Mouse (Mus musculus) telencephalon, adult 2 months (tissue): ENCODE results near the gene Psmb9.
"Not testable (repeated sequence)": the region's sequence is repeated elsewhere in the genome, so short reads cannot be mapped to it uniquely, and the experiment has no call there.

Source experiments
- DNase-seq: peaks from one replicate; pipeline ENCODE4 v3.0.0-alpha.2; 2011; ENCODE audit warnings: low read depth, low spot score

Gene Psmb9

DNA sequence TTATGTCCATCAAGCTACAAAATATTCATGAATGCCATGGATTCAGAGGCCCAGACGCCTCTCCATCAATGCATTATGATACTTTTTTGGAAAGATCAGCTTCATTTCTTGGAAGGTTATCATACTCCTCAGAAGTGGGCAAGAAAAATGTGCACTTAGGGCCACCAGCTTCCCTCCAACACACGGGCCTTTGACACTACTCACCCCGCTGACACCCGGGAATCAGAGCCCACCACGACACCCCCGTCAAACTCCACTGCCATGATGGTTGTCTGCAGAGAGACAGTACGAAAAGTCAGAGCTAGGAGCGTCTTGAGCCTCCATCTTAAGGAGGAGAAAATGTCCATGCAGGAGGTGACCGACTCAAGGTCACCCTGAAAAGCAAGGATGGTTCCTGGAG, 2.0 kb downstream of the Psmb9 start:
- DNase-seq: no peak

DNA sequence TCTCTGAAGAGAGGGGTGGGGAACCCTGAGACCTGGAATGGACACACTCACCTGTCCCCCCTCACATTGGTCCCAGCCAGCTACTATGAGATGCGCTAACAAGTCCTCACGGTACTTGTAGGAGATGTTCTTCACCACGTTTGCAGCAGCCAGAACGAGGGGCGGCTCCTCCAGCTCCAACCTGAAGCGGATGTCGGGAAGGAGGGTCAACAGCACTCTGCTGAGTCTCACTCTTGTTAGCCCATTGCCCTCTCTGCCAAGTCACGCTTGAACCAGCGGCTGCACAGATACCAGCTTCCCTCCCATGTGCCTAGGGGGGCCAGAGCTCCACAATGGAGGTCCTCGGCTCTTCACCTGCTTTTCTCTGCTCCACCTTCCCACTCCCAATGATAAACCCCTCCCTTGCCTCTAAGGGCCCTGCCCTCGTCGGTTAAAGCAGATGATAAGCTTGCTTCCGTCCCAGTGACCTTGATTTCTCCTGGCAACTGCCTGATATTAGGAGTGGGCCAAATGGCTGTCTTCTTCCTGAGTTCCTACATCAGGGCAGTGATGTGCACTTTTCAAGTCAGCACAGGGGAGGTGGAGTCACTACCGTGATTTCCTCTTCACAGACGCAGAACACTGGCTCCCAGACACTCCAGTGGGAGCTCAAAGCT, 3.9 kb downstream of the Psmb9 start:
- no peak for DNase-seq

DNA sequence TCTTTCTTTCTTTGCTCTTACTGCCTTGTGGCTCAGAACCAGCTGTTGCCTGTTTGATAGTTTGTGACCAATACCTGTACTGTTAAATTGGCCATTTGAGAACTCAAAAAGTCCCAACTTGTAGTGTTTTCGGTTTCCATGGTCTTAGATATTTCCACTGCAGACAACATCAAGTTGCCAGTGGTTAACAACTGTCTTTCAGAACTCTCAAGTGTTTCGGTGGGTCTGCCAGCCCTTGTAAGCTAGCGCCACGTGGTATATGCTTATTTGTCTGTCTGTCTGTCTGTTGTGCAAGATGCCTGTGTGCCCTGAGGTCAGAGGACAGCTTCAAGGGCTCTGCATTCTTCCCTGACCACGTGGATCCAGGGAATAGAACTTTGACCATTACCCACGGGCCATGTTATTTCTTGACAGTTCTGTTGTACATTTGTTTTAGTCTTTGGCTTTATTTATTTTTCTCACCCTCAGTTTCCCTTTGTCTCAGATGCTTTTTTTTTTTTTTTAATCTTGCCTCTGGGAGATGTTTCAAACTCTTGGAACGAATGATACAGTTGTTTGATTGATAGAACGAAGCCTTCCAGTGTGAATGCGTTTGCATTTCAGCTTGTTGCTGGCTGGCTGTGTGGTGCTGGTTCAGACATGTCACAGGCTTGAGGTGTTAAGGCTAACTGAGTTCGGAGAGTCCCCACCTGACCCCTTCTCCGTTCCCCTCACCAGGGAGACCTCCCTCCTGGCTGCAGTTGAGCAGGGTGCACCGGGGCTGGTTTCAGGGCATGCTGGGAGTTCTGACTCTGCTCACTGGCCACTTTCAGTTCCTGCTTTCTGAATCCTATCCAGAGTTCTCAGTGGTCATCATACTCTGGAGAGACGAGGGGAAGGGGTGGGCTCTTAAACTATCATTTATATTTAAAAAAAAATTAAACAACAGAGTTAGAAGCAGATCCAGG, 7.4 kb downstream of the Psmb9 start:
- no peak for DNase-seq

DNA sequence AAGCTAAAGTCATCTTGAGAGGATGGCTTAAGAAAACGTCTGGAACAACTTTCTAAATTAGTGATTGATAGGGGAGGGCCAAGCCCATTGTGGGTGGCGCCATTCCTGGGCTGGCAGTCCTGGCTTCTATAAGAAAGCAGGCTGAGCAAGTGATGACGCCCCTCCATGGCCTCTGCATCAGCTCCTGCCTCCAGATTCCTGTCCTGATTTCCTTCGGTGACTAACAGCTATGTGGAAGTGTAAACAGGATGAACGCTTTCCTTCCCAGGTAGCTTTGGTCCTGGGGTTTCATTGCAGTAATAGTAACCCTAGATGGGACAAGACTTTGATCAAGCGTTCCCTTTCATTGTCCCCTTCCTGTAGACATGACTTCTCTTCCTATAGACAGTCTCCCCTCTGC, 8.5 kb downstream of the Psmb9 start:
- DNase-seq: no peak

DNA sequence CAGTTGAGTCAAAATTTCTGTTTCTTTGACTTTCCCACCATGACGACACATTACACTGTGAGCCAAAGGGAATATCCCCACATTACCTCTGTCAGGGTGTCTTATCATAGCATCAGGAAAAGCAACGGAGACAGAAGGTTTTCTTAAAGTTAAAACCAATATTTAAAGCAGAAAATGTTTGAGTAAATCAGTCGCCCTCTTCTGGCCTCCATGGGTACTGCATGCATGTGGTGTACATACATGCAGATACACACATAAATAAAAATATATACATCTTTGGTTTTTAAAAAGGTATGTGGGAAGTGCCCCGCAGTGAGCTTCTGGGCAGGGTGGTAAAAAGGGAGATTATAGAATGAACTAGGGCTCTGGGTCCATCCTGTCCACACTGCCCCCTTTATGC, 10.4 kb downstream of the Psmb9 start:
- no peak for DNase-seq

DNA sequence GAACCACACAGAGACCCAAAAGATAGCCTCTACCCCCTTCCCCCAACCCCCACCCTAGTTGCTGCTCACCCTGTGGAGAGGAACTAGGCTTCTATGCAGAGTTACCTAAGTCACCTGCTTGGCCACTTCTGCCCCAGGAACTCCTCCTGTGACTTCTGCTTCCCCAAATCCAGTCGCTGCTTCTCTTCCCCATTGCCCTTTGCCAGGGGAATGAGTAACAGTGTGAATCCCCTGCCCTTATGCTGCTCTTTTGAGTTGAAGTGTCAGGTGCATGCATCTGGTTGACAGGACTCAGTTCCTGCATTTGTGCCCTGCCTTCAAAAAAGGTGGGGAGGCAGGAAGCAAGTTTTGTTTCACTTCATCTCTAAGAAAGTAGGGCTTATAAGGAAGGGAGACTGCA, 13.5 kb downstream of the Psmb9 start:
- no peak for DNase-seq

DNA sequence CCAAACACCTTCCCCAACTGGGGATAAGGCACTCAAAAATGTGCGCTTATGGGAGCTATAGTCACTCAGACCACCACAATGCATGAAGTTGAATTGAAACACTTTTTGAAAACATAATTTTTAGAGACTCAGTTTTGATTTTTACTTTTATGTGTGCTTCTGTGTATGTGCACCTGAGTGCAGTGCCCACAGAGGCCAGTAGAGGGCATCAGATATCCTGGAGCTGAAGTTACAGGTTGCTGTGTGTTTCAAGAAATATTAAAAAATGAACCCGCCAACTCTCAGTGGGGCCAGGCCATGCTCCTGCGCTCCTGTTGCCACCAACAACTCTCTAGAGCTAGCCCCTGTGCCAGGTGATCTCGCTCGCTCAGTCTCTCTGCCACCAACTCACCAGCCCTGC, 15.0 kb downstream of the Psmb9 start:
- DNase-seq: no peak

DNA sequence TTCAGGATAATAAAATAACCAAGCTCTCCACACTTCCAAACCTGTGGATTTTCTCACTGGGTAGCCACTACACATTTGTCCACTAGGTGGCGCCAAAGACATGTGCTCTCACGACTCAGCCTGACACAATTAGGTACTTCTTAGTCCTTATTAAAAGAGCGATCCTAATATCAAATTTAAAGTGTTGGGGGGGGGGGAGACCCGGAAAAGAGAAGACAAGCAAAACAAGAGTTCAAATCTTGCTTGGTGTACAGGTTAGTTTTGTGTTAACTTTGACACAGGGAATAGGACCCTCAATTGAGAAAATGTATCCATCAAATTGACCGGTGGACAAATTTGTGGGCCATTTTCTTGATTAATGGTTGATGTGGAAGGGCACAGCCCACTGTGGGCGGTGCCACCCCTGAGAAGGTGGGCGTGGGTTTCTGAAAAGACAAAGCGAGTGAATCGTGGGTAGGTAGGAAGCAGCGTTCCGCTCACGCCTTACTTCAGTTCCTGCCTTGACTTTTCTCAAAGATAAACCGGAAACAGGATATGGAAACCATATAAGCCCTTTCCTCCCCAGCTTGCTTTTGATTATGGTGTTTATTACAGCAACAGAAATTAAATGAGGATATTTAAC, 16.6 kb downstream of the Psmb9 start:
- peak; percentile 41 for DNase-seq

DNA sequence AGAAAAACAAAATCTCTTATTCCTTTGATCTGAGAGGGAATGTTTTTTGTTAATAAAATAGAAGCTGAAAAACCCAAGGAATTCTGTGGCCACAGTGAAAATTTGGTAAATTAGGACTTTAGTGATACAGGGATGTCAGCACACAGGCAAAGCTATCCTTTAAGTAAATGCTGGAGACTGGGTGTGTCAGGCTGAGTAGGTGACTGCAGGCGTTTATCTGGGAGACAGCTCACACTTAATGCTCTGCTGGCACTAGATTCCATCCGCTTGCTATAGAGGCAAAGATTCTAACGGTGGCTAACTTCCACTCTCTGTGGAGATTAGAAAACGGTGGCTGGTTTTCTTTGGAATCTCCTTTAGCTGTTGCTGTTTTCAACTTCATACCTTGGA, 17.1 kb downstream of the Psmb9 start:
- DNase-seq: no peak

DNA sequence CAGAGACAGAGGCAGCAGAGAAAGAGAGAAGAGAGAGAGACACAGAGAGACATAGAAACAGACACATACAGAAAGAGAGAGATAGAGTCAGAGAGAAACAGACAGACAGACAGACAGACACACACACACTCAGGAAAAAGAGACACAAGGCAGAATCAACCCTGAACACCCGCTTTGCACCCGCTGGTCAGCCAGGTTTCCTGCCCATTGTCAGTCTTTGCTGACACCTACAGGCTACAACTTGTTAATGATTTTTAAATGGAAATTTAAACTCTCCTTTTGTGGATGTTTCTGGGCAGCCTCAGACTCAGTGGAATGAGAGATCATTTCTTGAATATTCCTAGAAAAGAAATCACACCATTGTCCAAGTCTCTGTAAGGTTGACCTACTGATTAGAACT, 18.3 kb downstream of the Psmb9 start:
- peak; percentile 12 for DNase-seq

DNA sequence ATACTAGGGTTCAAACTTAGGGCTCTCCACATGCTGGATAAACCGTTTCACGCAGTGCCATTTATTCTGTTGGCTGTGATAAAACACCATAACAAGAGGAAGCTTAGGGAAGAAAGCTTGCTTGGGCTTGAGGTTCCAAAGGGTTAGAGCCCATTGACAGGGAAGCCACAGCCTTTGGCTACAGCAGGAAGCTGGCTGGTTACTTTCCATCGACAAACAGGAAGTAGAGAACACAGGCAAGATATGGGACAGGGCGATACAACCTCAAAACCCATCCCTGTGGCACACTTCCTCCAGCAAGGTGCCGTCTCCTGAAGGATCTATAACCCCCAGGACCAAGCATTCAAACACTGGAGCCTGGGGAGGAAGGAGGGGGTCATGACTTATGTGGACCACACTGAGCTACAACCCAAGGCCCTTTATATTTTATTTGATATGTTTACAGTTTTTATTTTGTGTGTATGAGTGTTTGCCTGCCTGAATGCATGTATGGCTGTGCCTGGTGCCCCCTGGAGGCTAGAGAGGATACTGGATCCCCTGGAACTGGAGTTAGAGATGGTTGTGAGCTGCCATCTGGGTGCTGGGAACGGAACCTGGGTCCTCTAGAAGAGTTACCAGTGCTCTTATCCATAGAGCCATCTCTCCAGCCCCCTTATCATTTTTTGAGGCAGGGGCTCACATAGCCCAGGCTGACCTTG, 22.4 kb downstream of the Psmb9 start:
- no peak for DNase-seq

DNA sequence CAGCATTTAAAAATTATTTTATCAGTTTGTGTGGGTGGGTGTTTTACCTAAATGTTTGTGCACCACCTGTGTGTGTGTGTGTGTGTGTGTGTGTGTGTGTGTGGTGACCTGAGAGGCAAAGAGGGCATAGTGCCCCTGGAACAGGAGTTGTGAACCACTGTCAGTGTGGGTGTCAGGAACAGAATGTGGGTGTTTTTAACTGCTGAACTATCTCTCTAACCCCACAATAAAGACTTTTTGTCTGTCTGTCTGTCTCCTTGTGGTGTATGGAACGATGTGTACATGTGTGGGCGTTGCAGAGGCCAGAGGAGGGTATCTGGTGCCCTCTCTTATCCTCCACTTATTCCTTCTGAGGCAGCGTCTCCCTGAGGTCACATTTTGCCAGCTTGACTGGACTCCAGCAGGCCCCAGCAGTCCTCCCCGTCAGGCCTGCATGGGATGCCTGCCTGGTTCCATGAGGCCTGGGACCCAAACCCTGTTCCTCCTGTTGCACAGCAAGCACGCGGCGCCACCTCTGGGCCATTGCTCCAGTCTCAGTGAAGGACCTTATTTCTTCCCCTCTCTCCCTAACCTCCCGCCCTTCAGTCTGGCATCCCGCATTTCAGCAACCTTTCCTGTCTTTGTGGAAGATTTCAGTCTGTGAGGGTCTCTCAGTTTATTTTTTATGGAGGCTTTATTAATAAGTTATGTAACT, 23.2 kb downstream of the Psmb9 start:
- DNase-seq: no peak

DNA sequence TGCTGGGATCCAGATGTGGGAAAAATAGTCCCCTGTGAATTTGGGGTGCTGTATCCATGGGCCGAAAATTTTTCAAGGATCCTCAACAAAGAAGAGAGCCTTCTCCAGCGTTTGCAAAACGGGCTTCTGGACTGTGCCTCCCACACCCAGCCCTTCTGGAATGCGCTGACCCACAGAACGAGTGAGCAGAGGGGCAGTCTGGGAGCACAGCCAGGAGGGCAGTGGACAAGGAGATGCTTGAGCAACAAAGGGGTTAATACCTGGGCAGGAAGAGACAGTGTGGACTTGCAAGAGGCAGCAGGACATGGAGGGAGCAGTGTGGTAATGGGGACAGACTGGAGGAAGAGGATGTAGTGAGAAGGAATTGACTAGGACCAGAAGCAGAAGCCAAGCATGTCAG, 32.0 kb downstream of the Psmb9 start:
- no peak for DNase-seq

DNA sequence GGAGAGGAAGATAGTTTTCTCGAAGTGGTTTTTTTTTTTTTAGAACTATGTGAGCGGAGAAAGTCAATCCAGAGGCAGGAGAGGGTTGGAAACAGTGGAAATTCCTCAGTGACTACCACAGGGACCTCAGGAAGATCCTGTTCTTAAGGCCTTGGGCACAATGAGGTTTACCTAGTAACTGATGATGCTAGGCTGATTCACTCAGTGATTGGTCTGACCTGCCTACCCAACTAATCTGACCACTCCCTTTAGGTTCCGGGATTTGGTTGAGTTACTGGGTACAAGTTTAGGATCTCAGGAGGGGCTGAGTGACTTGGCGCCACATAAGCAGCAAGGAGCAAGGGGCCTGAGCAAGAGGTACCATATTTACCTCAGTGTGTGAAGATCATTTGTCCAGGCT, 34.6 kb downstream of the Psmb9 start, which contains the start of gene H2-DMb1:
H2-DMb1 (plus strand) TSS at position 150 of the 400 bp plus-strand sequence.
- DNase-seq: peak; percentile 79

DNA sequence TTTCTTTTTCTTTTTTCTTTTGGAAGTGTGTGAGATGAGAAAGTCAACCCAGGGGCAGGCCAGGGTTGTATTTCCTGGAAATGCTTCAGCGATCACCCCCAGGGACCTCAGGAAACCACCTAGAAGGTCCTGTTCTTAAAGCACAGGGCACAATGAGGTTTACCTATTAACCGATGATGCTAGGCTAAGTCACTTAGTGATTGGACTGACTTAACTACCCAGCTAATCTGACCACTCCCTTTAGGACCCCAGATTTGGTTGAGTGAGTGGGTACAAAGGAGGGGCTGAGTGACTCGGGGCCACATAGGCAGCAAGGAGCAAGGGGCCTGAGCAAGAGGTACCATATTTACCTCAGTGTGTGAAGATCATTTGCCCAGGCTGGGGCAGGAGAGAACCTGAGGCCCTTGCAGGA, 42.6 kb downstream of the Psmb9 start:
- no peak for DNase-seq

DNA sequence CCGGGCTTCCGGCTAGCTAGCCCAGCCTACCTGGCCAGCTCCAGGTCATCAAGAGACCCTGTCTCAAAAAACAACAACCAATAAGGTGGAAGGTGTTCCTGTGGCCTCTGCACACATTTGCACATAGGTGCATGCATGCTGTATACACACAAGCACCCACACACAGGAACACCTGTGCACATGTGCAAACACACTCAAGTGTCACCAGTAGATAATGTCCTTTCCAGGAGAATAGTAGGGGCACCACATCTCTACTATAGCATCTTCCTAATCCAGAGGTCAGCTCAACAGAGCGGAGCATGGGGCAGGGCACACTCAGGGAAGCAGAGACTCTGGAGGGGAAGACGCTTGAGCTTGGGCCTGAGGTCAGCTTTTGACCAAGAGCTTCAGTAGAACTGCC, 43.3 kb downstream of the Psmb9 start:
- not testable (repeated sequence) for DNase-seq

DNA sequence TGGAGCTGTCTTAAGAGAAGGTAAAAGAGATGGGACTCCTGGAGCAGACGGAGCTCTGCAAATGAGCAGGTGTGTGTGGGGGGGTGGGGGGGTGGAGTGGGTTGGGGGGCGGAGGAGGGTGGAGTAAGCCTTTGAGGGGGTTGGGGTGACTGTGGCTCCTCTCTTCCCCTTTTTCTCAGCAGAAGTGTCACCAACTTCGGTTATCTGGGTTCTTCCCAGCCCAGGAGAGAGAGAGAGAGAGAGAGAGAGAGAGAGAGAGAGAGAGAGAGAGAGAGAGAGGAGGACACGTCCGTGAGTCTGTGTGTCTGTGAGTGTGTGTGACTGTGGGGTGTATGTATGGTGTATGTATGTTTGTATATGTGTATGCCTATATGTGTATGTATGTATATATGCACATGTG, 44.1 kb downstream of the Psmb9 start:
- DNase-seq: no peak

DNA sequence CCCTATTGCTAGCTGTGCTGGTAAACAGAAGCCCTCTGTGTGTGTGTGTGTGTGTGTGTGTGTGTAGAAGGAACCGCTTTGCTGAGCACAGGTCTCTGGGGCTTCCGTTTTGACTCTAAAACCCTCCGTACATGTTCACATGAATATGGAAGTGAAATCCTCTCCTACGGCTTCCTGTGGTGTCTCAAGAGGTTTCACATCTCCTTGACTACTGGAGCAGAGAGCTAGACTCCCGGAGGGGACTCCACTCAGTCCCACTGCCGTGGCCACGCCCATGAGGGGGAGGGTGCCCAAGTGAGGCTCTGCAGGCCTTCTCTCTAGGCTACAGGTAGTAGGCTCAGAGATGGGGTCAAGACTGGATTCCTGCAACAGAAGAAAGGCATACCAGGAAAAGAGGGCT, 44.5 kb downstream of the Psmb9 start, which contains the start of gene H2-DMb2:
H2-DMb2 (plus strand) TSS at position 275 of the 400 bp plus-strand sequence.
- DNase-seq: no peak

DNA sequence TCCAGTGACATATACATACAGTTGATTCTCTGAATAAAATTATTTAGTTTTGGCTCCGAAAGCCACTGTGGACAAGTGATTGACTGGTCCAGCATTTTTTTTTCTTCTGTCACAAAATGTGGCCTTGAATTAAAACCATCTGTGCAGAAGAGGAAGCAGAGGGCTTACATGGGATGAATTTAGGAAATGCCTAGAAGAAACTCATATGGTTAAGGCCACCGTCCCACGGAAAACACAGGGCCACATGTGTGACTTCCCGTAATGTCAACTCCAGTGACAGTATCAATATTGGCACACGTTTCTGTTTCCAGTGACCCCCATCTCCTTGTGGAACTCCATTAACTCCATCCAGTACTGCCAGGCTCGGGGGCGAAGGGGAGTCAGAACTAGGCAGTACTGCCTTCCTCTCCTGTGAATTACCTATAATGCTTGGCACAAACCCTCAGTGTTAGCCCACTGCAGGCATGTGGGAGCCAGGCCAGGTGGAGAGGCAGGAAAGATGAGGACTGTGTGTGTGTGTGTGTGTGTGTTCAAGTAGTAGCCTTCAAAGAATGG, 45.0 kb downstream of the Psmb9 start:
- DNase-seq: no peak

DNA sequence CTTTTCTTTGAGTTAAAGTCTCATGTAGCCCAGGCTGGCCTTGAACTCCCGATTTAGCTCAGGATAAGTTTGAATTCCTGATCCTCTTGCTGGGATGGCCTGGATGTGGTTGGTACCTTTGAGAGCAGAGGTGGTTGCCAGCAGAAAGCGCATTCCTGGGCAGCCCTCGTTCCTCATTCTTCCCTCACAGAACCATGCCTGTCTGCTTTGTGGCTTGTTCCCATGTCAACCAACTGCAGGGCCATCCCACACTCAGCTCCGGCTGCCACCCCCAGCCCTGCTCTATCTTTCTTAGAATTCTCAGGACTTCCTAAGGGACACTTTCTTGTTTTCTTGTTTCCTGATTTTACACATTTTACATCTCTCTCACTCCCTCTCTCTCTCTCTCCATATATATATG, 46.1 kb downstream of the Psmb9 start:
- no peak for DNase-seq

DNA sequence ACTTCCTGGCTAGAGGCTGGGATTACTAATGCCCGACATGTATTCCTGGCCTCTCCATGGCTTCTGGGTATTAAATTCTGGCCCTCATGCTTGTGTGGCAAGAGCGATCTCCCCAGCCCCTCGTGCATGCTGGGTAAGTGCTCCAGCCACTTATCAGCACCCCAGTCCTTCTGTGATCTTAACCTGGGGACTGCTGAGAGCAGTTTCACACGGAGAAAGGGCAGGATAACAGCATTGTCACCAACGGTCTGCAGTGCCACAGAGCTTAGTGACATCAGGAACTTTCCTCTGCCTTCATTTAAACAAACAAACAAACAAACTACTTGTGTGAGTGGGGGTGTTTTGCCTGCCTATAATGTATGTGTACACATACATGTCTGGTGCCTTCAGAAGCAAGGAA, 47.3 kb downstream of the Psmb9 start:
- no peak for DNase-seq
